Mouse (Mus musculus) splenic B cell, adult 2 months (primary cell): Measurements from ENCODE around the gene Hmg20b.

ENCODE experiments used
- DNase-seq: peaks from one replicate; pipeline ENCODE4 v3.0.0-alpha.2; 2011; ENCODE audit warnings: low read depth, low spot score
- H3K27me3 ChIP-seq: 2 replicates; pipeline ENCODE4 v1.6.1; 2012; ENCODE audit warnings: mild to moderate bottlenecking, low read length, moderate library complexity, mixed read lengths; ENCODE audit not compliant: control insufficient read depth, poor library complexity, insufficient read depth, severe bottlenecking
- H3K36me3 ChIP-seq: 2 replicates; pipeline ENCODE4 v1.6.1; 2012; ENCODE audit warnings: mild to moderate bottlenecking, low read length, moderate library complexity, mixed read lengths; ENCODE audit not compliant: control insufficient read depth, poor library complexity, insufficient read depth, severe bottlenecking

Hmg20b gene

GRCm38 (mm10) chr10:81302288-81302687 is 48.0 kb downstream of the Hmg20b start:
- no peak for DNase-seq
- no peaks in the 10 kb centered on the region for H3K36me3 ChIP-seq
- no peaks in the 10 kb centered on the region for H3K27me3 ChIP-seq

- Histone ChIP-seq H3K27me3 (no peaks in the 10 kb centered on the region), H3K36me3 (no peaks in the 10 kb centered on the region)
- peak; percentile 61 for DNase-seq
Measured at GRCm38 (mm10) chr10:81301321-81301720, 49.0 kb downstream of the Hmg20b start.

- no peaks in the 10 kb centered on the region for H3K36me3 ChIP-seq
- no peak for DNase-seq
- no peaks in the 10 kb centered on the region for H3K27me3 ChIP-seq
Measured at GRCm38 (mm10) chr10:81300352-81300907, 49.9 kb downstream of the Hmg20b start.

- Histone ChIP-seq H3K27me3 (no peaks in the 10 kb centered on the region), H3K36me3 (no peaks in the 10 kb centered on the region)
- DNase-seq, result no peak
Measured at GRCm38 (mm10) chr10:81299585-81300351, 50.5 kb downstream of the Hmg20b start.

GRCm38 (mm10) chr10:81298369-81299100 is 51.7 kb downstream of the Hmg20b start:
- peak; percentile 85 for DNase-seq
- Histone ChIP-seq H3K36me3 (no peaks in the 10 kb centered on the region), H3K27me3 (no peaks in the 10 kb centered on the region)

- H3K36me3 ChIP-seq, result no peaks in the 10 kb centered on the region
- DNase-seq, result peak; percentile 80
- no peaks in the 10 kb centered on the region for H3K27me3 ChIP-seq
Measured at GRCm38 (mm10) chr10:81297845-81298244, 52.4 kb downstream of the Hmg20b start.

DNA sequence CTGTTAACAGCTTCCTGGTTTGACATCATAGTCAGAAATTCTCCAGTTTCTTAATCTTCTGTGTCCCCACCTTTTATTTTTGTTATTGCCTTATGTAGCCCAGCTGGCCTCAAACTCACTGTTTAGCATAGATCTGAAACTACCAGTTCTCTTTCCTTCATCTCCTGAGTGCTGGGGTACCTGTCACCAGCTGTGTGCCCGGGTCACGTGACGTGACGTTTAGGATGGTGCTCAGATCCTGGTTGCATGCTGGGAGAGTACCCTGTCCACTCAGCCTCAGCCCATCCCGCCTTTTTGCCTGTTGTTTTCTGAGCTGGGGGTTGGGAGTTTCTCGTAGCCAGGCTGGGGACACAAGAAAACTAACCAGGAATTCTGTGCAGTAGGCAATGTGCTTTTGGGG is 53.0 kb downstream of the Hmg20b start:
- Histone ChIP-seq H3K27me3 (no peaks in the 10 kb centered on the region), H3K36me3 (no peaks in the 10 kb centered on the region)
- DNase-seq, result peak; percentile 80
